Mouse (Mus musculus): ENCODE data around the gene Myo18b.

Myo18b gene

GRCm38 (mm10) chr5:112641770-112642169 is 254.4 kb downstream of the Myo18b start:
- DNase-seq (ENCODE audit: low read depth, low spot score) = no peak
- Histone ChIP-seq H3K36me3 (ENCODE audit: control insufficient read depth, insufficient read depth, low read length, poor library complexity, severe bottlenecking) (no peaks in the 10 kb centered on the region), H3K27me3 (ENCODE audit: control insufficient read depth, insufficient read depth, low read length, poor library complexity, severe bottlenecking) (no peaks in the 10 kb centered on the region)

DNA sequence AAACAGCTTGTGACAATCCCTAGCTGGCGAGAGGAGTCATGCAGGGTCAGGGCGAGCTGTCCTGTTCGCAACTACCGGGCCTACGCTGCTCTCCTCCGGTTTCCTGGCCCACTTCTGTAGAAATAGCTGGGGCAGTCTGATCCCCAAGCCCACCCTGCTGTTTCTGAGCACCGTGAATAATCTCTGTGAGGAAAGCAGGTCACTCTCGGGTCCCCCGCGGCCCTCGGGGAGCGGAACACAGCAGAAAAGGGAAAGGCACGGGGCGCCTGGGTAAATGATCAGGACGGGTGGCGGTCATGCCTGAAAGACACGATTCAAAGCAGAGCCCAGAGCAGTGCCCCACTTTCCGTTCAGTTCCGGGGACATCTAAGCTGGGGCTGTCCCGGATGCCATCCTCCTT is 255.0 kb downstream of the Myo18b start:
- no peaks in the 10 kb centered on the region for H3K27me3 ChIP-seq (ENCODE audit: control insufficient read depth, insufficient read depth, low read length, poor library complexity, severe bottlenecking)
- no peak for DNase-seq (ENCODE audit: low read depth, low spot score)
- H3K36me3 ChIP-seq (ENCODE audit: control insufficient read depth, insufficient read depth, low read length, poor library complexity, severe bottlenecking) = no peaks in the 10 kb centered on the region

DNA sequence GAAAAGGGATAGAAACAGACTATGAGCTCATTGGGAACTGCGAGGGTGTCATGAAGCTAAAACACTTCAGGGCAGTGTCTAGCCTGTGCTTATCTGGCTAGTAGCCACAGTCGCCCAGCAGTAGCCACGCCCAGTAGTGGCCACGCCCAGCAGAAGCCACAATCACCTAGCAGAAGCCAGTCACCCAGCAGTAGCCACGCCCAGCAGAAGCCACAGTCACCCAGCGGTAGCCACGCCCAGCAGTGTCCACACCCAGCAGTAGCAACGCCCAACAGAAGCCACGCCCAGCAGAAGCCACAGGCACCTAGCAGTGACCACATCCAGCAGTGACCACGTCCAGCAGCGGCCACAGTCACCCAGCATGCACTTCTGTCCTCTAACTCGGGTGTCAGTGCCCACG is 255.5 kb downstream of the Myo18b start:
- H3K36me3 ChIP-seq (ENCODE audit: control insufficient read depth, insufficient read depth, low read length, poor library complexity, severe bottlenecking) = no peaks in the 10 kb centered on the region
- no peaks in the 10 kb centered on the region for H3K27me3 ChIP-seq (ENCODE audit: control insufficient read depth, insufficient read depth, low read length, poor library complexity, severe bottlenecking)
- no peak for DNase-seq (ENCODE audit: low read depth, low spot score)
